Mouse (Mus musculus) heart, adult 2 months (tissue): ENCODE measurements around the gene Agfg2.

ENCODE experiments used
- CTCF ChIP-seq: fragments of 200-600 bp; IDR thresholded peaks from 2 replicates; pipeline ENCODE4 v1.8.1; 2022; ENCODE audit warnings: antibody characterized with exemption, mild to moderate bottlenecking, moderate library complexity
- POLR2A ChIP-seq: fragments of 200-500 bp; IDR thresholded peaks from 2 replicates; pipeline ENCODE4 v1.6.1; 2011; ENCODE audit warnings: mild to moderate bottlenecking, low read depth, low read length, control low read depth; ENCODE audit not compliant: insufficient read depth

GRCm38 (mm10) chr5:137705242-137705641, 20.7 kb upstream of the Agfg2 start:
- TF ChIP-seq CTCF (no peak), POLR2A (no peak)
